Mouse (Mus musculus): ENCODE results near the gene B4galt2. TPM values are rescaled to one million over a fixed set of nuclear protein-coding genes. Genes with fewer than 3 reads are reported as not detected.

B4galt2 gene
- total and polyA plus RNA-seq, 3 experiments: 4.0 to 9.3 (median 4.3) TPM

DNA sequence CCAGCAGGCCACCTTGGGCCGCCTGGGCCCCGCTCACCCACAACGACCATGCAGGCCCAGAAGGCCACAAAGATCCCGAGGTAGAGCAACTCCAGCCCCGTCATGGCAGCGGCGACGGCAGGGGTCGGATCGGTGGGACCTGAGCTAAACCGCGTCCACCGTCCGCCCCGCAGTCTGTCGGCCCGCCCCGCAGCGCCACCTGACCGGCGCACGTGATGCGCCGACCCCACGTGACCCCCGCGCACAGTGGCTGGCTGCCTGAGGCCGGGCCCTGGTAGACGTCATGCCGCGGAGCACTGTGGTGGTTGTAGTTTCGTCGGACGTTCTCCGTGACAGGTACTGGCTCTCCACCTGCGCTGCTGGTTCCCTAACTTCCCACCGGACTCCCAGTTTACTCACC is 3.8 kb upstream of the B4galt2 start, which contains the start of gene Atp6v0b:
Gene Atp6v0b (minus strand): TSS at position 201 of the 400 bp plus-strand sequence.
- H3K4me3 ChIP-seq: peak within 1 kb of the TSS; percentile 89
- no peaks in the 10 kb centered on the region for H3K79me2 ChIP-seq (replicated peaks; ENCODE audit: control insufficient read depth, insufficient read depth, low read length)
- no peaks in the 10 kb centered on the region for H3K36me3 ChIP-seq (ENCODE audit: control insufficient read depth, insufficient read depth, low read length)
- peak within 1 kb of the TSS; percentile 89 for H3K9ac ChIP-seq (ENCODE audit: low read depth, low read length)
- H3K4me1 ChIP-seq (ENCODE audit: control insufficient read depth, insufficient read depth, low read length): peaks cover 7% of the 10 kb centered on the region
- intact Hi-C loops (cut with DNase I): no loop called here
- peak; percentile 95 to 96 for DNase-seq
- WGBS: under 1% methylated on average over 37 of the region's 37 CpGs
- no peaks in the 10 kb centered on the region for H3K27me3 ChIP-seq (ENCODE audit: control insufficient read depth, insufficient read depth, low read length)
- TF ChIP-seq CTCF (IDR thresholded peaks at IDR 0.05): no peak
- 0 out of 2 replicates have a peak, but pooled peaks have one; percentile 8 for TF ChIP-seq EP300 (IDR thresholded peaks at IDR 0.05; ENCODE audit: insufficient read depth, low read depth, low read length)
- peak; percentile 83 for TF ChIP-seq POLR2A (IDR thresholded peaks at IDR 0.05; ENCODE audit: insufficient read depth, low read depth, low read length)
- peak within 1 kb of the TSS; percentile 91 for H3K27ac ChIP-seq

DNA sequence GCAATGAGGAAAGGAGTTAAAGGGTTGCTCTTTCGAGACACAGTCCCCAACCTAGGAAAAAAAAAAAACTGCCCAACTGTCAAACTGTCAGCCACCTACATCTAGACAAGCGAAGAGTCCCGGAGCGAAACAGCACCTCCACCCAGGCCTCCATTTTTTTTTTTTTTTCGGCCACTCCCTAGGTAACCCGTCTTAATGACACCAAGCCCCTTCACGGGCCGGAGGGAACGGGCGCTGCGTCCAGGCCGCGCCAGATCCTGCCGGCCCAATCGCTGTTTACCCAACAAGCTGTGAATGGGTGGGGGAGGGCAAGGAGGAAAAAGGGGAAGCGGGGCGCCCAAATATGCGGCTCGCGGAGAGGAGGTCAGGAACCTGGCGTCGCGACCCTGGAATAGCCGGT is 3.4 kb upstream of the B4galt2 start:
- TF ChIP-seq POLR2A (IDR thresholded peaks at IDR 0.05; ENCODE audit: insufficient read depth, low read depth, low read length) (no peak), CTCF (IDR thresholded peaks at IDR 0.05) (no peak), EP300 (IDR thresholded peaks at IDR 0.05; ENCODE audit: insufficient read depth, low read depth, low read length) (no peak)
- Histone ChIP-seq H3K79me2 (replicated peaks; ENCODE audit: control insufficient read depth, insufficient read depth, low read length) (no peaks in the 10 kb centered on the region), H3K27me3 (ENCODE audit: control insufficient read depth, insufficient read depth, low read length) (no peaks in the 10 kb centered on the region), H3K9ac (ENCODE audit: low read depth, low read length) (peak overlapping the region; percentile 89), H3K4me3 (peak overlapping the region; percentile 89), H3K36me3 (ENCODE audit: control insufficient read depth, insufficient read depth, low read length) (no peaks in the 10 kb centered on the region), H3K27ac (peak overlapping the region; percentile 91), H3K4me1 (ENCODE audit: control insufficient read depth, insufficient read depth, low read length) (peaks cover 6% of the 10 kb centered on the region)
- intact Hi-C loops (cut with DNase I): no loop called here
- DNase-seq: no peak
- WGBS: 2% methylated on average over 24 of the region's 24 CpGs

DNA sequence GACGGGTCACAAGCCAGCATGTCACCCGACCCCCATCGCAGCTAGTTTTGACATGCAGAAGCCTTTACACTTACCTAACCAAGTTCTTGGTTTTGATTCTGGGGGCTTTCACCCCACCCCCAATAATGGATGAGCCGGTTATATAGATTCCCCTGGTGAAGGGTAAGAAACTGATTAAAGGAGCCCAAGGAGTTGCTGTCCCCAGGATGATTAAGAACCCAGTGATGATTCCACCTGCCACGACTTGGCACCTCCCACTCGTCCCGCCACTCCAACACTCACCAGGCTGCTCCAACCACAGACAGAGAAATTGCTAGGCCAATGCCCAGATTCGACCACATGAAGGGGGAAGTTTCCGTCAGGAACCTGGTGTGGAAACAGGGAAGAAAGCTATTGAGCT is 2.7 kb upstream of the B4galt2 start:
- no peak for DNase-seq
- H3K27me3 ChIP-seq (ENCODE audit: control insufficient read depth, insufficient read depth, low read length): no peaks in the 10 kb centered on the region
- 75% methylated on average over 9 of the region's 9 CpGs for WGBS
- H3K9ac ChIP-seq (ENCODE audit: low read depth, low read length): no peak overlapping the region
- H3K79me2 ChIP-seq (replicated peaks; ENCODE audit: control insufficient read depth, insufficient read depth, low read length): no peaks in the 10 kb centered on the region
- no peak overlapping the region; the same call in 1 of the 2 replicates for H3K27ac ChIP-seq
- H3K4me1 ChIP-seq (ENCODE audit: control insufficient read depth, insufficient read depth, low read length): peaks cover 6% of the 10 kb centered on the region
- TF ChIP-seq POLR2A (IDR thresholded peaks at IDR 0.05; ENCODE audit: insufficient read depth, low read depth, low read length) (no peak), EP300 (IDR thresholded peaks at IDR 0.05; ENCODE audit: insufficient read depth, low read depth, low read length) (no peak), CTCF (IDR thresholded peaks at IDR 0.05) (no peak)
- H3K4me3 ChIP-seq: no peak overlapping the region
- intact Hi-C loops (cut with DNase I): no loop called here
- H3K36me3 ChIP-seq (ENCODE audit: control insufficient read depth, insufficient read depth, low read length): no peaks in the 10 kb centered on the region

DNA sequence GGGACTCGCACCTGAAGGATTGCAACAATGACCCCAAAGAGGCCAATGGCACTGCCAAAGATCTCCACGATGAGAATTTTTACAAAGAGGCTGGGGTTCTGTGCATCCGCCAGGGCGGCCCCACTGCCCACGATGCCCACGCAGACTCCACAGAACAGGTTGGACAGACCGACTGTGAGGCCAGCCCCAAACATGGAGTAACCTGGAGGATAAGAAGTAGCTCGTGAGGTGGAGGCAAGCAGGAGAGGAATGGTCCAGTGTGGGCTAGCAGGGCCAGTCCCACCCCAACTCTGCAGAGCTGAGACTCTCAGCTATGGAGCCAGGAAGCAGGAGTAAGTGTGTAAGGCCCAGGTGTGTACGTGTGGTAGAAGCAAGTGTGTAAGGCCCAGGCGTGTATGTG is 1.8 kb upstream of the B4galt2 start:
- Histone ChIP-seq H3K27ac (no peak overlapping the region), H3K79me2 (replicated peaks; ENCODE audit: control insufficient read depth, insufficient read depth, low read length) (no peaks in the 10 kb centered on the region), H3K36me3 (ENCODE audit: control insufficient read depth, insufficient read depth, low read length) (no peaks in the 10 kb centered on the region), H3K27me3 (ENCODE audit: control insufficient read depth, insufficient read depth, low read length) (no peaks in the 10 kb centered on the region), H3K9ac (ENCODE audit: low read depth, low read length) (no peak overlapping the region), H3K4me1 (ENCODE audit: control insufficient read depth, insufficient read depth, low read length) (peaks cover 6% of the 10 kb centered on the region), H3K4me3 (no peak overlapping the region)
- no peak for TF ChIP-seq CTCF (IDR thresholded peaks at IDR 0.05)
- TF ChIP-seq POLR2A (IDR thresholded peaks at IDR 0.05; ENCODE audit: insufficient read depth, low read depth, low read length): no peak
- no peak for TF ChIP-seq EP300 (IDR thresholded peaks at IDR 0.05; ENCODE audit: insufficient read depth, low read depth, low read length)
- intact Hi-C loops (cut with DNase I): no loop called here
- WGBS: 93% methylated on average over 10 of the region's 10 CpGs
- no peak for DNase-seq

DNA sequence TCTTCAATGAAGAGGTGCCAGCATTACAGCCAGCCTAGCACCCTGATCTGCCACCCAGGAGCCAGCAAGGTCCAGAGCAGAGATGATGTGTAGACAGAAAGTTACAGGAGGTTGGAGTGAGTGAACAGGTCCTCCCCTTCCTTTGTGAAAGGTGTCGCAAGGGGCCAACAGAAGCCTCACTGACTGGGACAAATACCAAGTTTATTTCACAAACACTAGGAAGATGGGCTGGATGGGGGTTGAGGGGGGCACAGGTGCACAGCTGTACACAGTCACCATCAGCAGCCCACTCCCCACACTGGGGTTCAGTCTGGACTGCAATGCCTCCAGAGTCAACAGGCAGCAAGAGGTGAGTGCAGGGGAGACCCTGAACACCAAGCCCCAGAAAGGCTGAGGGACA is 859 bp upstream of the B4galt2 start:
- peaks cover 6% of the 10 kb centered on the region for H3K4me1 ChIP-seq (ENCODE audit: control insufficient read depth, insufficient read depth, low read length)
- no peaks in the 10 kb centered on the region for H3K79me2 ChIP-seq (replicated peaks; ENCODE audit: control insufficient read depth, insufficient read depth, low read length)
- no peak for TF ChIP-seq EP300 (IDR thresholded peaks at IDR 0.05; ENCODE audit: insufficient read depth, low read depth, low read length)
- no peak for TF ChIP-seq POLR2A (IDR thresholded peaks at IDR 0.05; ENCODE audit: insufficient read depth, low read depth, low read length)
- TF ChIP-seq CTCF (IDR thresholded peaks at IDR 0.05): no peak
- H3K4me3 ChIP-seq: no peak overlapping the region
- 92% methylated on average over 1 of the region's 1 CpGs for WGBS
- no peaks in the 10 kb centered on the region for H3K27me3 ChIP-seq (ENCODE audit: control insufficient read depth, insufficient read depth, low read length)
- no peak overlapping the region for H3K9ac ChIP-seq (ENCODE audit: low read depth, low read length)
- no peaks in the 10 kb centered on the region for H3K36me3 ChIP-seq (ENCODE audit: control insufficient read depth, insufficient read depth, low read length)
- H3K27ac ChIP-seq: no peak overlapping the region
- DNase-seq: no peak
- intact Hi-C loops (cut with DNase I): no loop called here

DNA sequence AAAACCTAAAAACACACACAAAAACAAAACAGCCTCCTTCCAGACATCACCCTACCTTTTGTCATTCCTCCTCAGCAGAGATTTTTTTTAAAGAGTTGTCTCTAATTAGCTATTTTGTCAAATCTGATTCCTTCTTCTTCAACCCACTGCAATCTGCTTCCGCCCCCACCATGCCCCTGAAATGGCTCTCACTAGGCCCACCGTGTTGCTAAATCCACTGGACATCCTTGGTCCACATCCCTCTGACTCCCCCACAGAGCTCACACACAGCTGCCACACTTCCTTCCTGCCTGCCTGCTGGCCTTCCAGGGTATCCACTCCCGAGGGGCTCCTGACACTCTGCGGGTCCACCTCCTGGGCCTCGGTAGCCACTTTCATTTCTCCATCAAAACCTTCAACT is 4.6 kb downstream of the B4galt2 start:
- TF ChIP-seq POLR2A (IDR thresholded peaks at IDR 0.05; ENCODE audit: insufficient read depth, low read depth, low read length) (no peak), EP300 (IDR thresholded peaks at IDR 0.05; ENCODE audit: insufficient read depth, low read depth, low read length) (no peak), CTCF (IDR thresholded peaks at IDR 0.05) (no peak)
- WGBS: 47% methylated on average over 5 of the region's 5 CpGs
- Histone ChIP-seq H3K4me1 (ENCODE audit: control insufficient read depth, insufficient read depth, low read length) (peaks cover 2% of the 10 kb centered on the region), H3K4me3 (no peak overlapping the region), H3K9ac (ENCODE audit: low read depth, low read length) (no peak overlapping the region), H3K27me3 (ENCODE audit: control insufficient read depth, insufficient read depth, low read length) (no peaks in the 10 kb centered on the region), H3K36me3 (ENCODE audit: control insufficient read depth, insufficient read depth, low read length) (no peaks in the 10 kb centered on the region), H3K79me2 (replicated peaks; ENCODE audit: control insufficient read depth, insufficient read depth, low read length) (no peaks in the 10 kb centered on the region), H3K27ac (no peak overlapping the region)
- DNase-seq: no peak
- intact Hi-C loops (cut with DNase I): no loop called here
